Mouse (Mus musculus): Measurements from ENCODE around the gene Pdzrn3. TPM values are rescaled to one million over a fixed set of nuclear protein-coding genes. Genes with fewer than 3 reads are reported as not detected.
A peak's percentile ranks its signal among the peaks of the same experiment; 100 is the strongest.

Pdzrn3 gene
- total and polyA plus RNA-seq, 2 experiments from 2014 or later: 11.2 to 35.3 TPM

DNA sequence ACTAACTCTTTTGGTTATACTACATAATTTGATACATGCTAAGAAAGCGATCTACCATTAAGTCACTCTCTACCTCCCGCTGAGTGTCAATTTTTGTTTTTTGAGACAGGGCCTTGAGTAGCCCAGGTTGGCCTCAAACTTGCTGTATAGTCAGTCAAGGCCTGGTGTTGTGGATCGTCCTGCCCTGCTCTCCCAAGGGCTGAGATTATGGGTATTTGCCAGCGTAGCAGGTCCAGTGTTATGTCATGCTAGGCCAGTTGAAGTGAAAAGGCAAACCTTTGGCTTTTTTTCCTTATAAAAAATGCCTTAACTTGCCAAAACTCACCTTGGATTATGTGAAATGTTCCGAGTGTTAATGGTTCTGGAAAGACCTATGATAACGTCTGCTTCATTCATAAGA is 274.2 kb downstream of the Pdzrn3 start:
- H3K4me2 ChIP-seq (ENCODE audit: low read depth, low read length): no peak overlapping the region
- H3K9me3 ChIP-seq (ENCODE audit: low read length): no peaks in the 10 kb centered on the region
- DNase-seq (ENCODE audit: low spot score): no peak
- H3K27me3 ChIP-seq (ENCODE audit: insufficient read depth, low read length): no peaks in the 10 kb centered on the region
- H3K27ac ChIP-seq: no peak overlapping the region
- H3K36me3 ChIP-seq (ENCODE audit: insufficient read depth, low read length): no peaks in the 10 kb centered on the region
- WGBS: 87% methylated on average over 6 of the region's 6 CpGs
- H3K4me1 ChIP-seq (ENCODE audit: insufficient read depth, low read length): no peaks in the 10 kb centered on the region
- no peak overlapping the region for H3K4me3 ChIP-seq (ENCODE audit: low read length)
- H3K9ac ChIP-seq (replicated peaks; ENCODE audit: low read length): no peak overlapping the region
- no peak for ATAC-seq
- no peak for TF ChIP-seq CTCF (IDR thresholded peaks at IDR 0.05; ENCODE audit: low read depth)

DNA sequence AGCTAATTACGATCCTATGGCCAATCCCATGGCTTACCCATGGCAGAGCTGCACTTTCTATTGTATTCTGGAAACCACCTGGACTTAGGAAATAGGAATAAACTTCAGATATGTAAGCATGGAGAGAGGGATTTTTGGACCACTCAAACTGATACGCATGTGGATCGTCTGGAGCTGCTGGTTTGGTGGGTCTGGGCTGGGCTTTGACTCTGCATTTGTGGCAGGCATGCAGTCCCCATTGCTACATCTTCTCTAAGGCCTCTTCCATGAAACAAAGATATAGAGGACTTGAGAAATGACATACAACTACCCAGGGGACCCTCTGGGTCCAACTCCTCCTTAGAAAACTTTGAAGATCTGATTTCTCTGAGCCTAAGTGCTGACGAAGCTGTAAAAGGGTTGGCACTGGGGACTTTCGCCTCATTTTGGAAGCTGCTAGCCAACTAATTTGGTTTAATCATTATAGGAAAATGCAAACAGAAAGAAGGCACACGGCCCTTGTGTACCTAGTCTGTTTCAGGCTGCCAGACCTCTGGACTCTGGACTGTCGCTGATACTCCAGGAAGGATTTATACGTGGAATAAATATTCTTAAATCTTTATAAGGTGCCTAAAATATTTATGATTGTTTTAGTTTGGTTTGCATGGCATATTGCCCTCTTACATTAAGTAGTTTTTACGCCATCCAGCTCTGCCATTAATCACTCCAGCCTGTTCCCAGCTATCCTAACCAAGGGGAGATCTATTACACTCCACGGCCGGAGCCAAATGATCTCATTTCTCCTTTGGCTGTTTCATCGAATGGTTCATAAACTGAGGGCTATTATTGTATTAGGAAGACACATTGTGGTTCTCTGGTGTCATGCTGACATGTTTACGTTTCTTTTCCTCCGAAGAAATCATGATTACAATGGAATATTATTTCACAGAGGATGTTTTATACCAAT is 275.7 kb downstream of the Pdzrn3 start:
- H3K36me3 ChIP-seq (ENCODE audit: insufficient read depth, low read length): no peaks in the 10 kb centered on the region
- ATAC-seq (no peak), DNase-seq (ENCODE audit: low spot score) (peak; percentile 22)
- H3K27ac ChIP-seq: no peak overlapping the region
- H3K4me2 ChIP-seq (ENCODE audit: low read depth, low read length): no peak overlapping the region
- H3K4me3 ChIP-seq (ENCODE audit: low read length): no peak overlapping the region
- H3K9ac ChIP-seq (replicated peaks; ENCODE audit: low read length): no peak overlapping the region
- no peak for TF ChIP-seq CTCF (IDR thresholded peaks at IDR 0.05; ENCODE audit: low read depth)
- H3K4me1 ChIP-seq (ENCODE audit: insufficient read depth, low read length): no peaks in the 10 kb centered on the region
- WGBS: 63% methylated on average over 14 of the region's 14 CpGs
- no peaks in the 10 kb centered on the region for H3K9me3 ChIP-seq (ENCODE audit: low read length)
- H3K27me3 ChIP-seq (ENCODE audit: insufficient read depth, low read length): no peaks in the 10 kb centered on the region

Measured in hindbrain, postnatal 0 days (tissue).